Mouse (Mus musculus) cerebellum, adult 2 months (tissue): ENCODE measurements around the gene Scml4. TPM values are rescaled to one million over a fixed set of nuclear protein-coding genes. Genes with fewer than 3 reads are reported as not detected.

ENCODE experiments used
- DNase-seq, 2 experiments: peaks; one replicate each; pipeline ENCODE4 v3.0.0; 2021
- H3K27ac ChIP-seq: fragments of 200-500 bp; 2 replicates; pipeline ENCODE4 v1.5.1; 2012; ENCODE audit warnings: low read length, control low read depth, inconsistent platforms; ENCODE audit not compliant: insufficient read depth
- H3K27me3 ChIP-seq: fragments of 200-500 bp; 2 replicates; pipeline ENCODE4 v1.6.1; 2012; ENCODE audit warnings: inconsistent platforms, mild to moderate bottlenecking, low read length, moderate library complexity; ENCODE audit not compliant: control insufficient read depth, insufficient read depth
- H3K4me1 ChIP-seq: fragments of 200-500 bp; 2 replicates; pipeline ENCODE4 v1.6.1; 2011; ENCODE audit warnings: low read length; ENCODE audit not compliant: control insufficient read depth, insufficient read depth
- H3K4me3 ChIP-seq: fragments of 200-500 bp; replicated peaks from 2 replicates; pipeline ENCODE3; 2011; ENCODE audit warnings: mild to moderate bottlenecking, low read depth, low read length, control low read depth; ENCODE audit not compliant: insufficient read depth
- CTCF ChIP-seq: fragments of 200-500 bp; IDR thresholded peaks from 2 replicates; pipeline ENCODE4 v1.5.1; 2011; ENCODE audit warnings: low read depth, mild to moderate bottlenecking, control low read depth, low read length, moderate library complexity, borderline replicate concordance; ENCODE audit not compliant: insufficient read depth
- POLR2A ChIP-seq: fragments of 200-500 bp; IDR thresholded peaks from 2 replicates; pipeline ENCODE4 v1.6.1; 2011; ENCODE audit warnings: low read length, control low read depth, borderline replicate concordance; ENCODE audit not compliant: insufficient read depth
- WGBS: fragments of 180-500 bp; shearing (Covaris S2); methylation state at CpG from one replicate; pipeline ENCODE4 v1.1.7; 2018; 5-methylcytosine and 5-hydroxymethylcytosine counted together
- polyA plus RNA-seq: library from polyadenylated mRNA; depleted of rRNA; stranded (reverse); fragments of >200 nt; gene quantifications from 2 replicates; pipeline ENCODE4 v1.2.3, GENCODE M21; 2012; rRNA removed

Gene Scml4
- polyA plus RNA-seq = 0.82 and 0.98 TPM in 2 replicates

GRCm38 (mm10) chr10:42860159-42860911 lies at the start of gene Scml4:
Gene Scml4 (plus strand): TSS chr10:42860370.
- H3K4me1 ChIP-seq = no peaks in the 10 kb centered on the region
- peaks cover 2% of the 10 kb centered on the region; the same call in 1 of the 2 replicates for H3K27me3 ChIP-seq
- DNase-seq = no peak
- H3K4me3 ChIP-seq = no peak within 1 kb of the TSS
- TF ChIP-seq CTCF (no peak), POLR2A (no peak)
- H3K27ac ChIP-seq = no peak within 1 kb of the TSS
- 42% methylated on average over 17 of the region's 17 CpGs for WGBS

GRCm38 (mm10) chr10:42825923-42826322 lies 34.2 kb upstream of the Scml4 start:
- Histone ChIP-seq H3K27me3 (no peaks in the 10 kb centered on the region), H3K27ac (no peak overlapping the region), H3K4me1 (no peaks in the 10 kb centered on the region), H3K4me3 (no peak overlapping the region)
- DNase-seq = no peak
- TF ChIP-seq CTCF = no peak
- no peak for TF ChIP-seq POLR2A
- 69% methylated on average over 6 of the region's 6 CpGs for WGBS

- 49% methylated on average over 5 of the region's 5 CpGs for WGBS
- no peak overlapping the region for H3K4me3 ChIP-seq
- DNase-seq = no peak
- no peaks in the 10 kb centered on the region for H3K27me3 ChIP-seq
- no peaks in the 10 kb centered on the region for H3K4me1 ChIP-seq
- no peak for TF ChIP-seq POLR2A
- TF ChIP-seq CTCF = no peak
- no peak overlapping the region for H3K27ac ChIP-seq
Observed at GRCm38 (mm10) chr10:42827155-42827554, 33.0 kb upstream of the Scml4 start.

GRCm38 (mm10) chr10:42830007-42830406 lies 30.2 kb upstream of the Scml4 start:
- H3K27me3 ChIP-seq = no peaks in the 10 kb centered on the region
- DNase-seq = no peak
- no peak for TF ChIP-seq POLR2A
- no peak for TF ChIP-seq CTCF
- no peak overlapping the region for H3K4me3 ChIP-seq
- H3K27ac ChIP-seq = no peak overlapping the region
- no peaks in the 10 kb centered on the region for H3K4me1 ChIP-seq
- 84% methylated on average over 2 of the region's 2 CpGs for WGBS

- H3K27me3 ChIP-seq = no peaks in the 10 kb centered on the region
- H3K4me1 ChIP-seq = no peaks in the 10 kb centered on the region
- TF ChIP-seq POLR2A = no peak
- TF ChIP-seq CTCF = no peak
- no peak overlapping the region for H3K4me3 ChIP-seq
- DNase-seq = no peak
- WGBS = 49% methylated on average over 6 of the region's 6 CpGs
- no peak overlapping the region for H3K27ac ChIP-seq
Observed at GRCm38 (mm10) chr10:42830409-42830808, 29.8 kb upstream of the Scml4 start.

GRCm38 (mm10) chr10:42832677-42833076 lies 27.5 kb upstream of the Scml4 start:
- H3K27ac ChIP-seq = no peak overlapping the region
- TF ChIP-seq CTCF (no peak), POLR2A (no peak)

GRCm38 (mm10) chr10:42833871-42834727 lies 26.1 kb upstream of the Scml4 start:
- no peak for DNase-seq
- H3K27me3 ChIP-seq = no peaks in the 10 kb centered on the region
- H3K27ac ChIP-seq = no peak overlapping the region
- TF ChIP-seq POLR2A = no peak
- no peak for TF ChIP-seq CTCF
- H3K4me1 ChIP-seq = no peaks in the 10 kb centered on the region
- 49% methylated on average over 4 of the region's 4 CpGs for WGBS
- no peak overlapping the region for H3K4me3 ChIP-seq

More at GRCm38 (mm10) chr10:42832677-42833076, 27.5 kb upstream of the Scml4 start:
- Histone ChIP-seq H3K27me3 (no peaks in the 10 kb centered on the region), H3K4me3 (no peak overlapping the region), H3K4me1 (no peaks in the 10 kb centered on the region)
- no peak for DNase-seq
- WGBS = 27% methylated on average over 4 of the region's 4 CpGs

GRCm38 (mm10) chr10:42838106-42838505 lies 22.1 kb upstream of the Scml4 start:
- no peaks in the 10 kb centered on the region for H3K4me1 ChIP-seq
- no peaks in the 10 kb centered on the region for H3K27me3 ChIP-seq
- DNase-seq = no peak
- TF ChIP-seq CTCF (no peak), POLR2A (no peak)
- no peak overlapping the region for H3K4me3 ChIP-seq
- WGBS = 90% methylated on average over 4 of the region's 4 CpGs
- H3K27ac ChIP-seq = no peak overlapping the region
